Mouse (Mus musculus) heart, postnatal 36 days (tissue): ENCODE measurements at regions not wholly inside any gene's neighbourhood (a gene's known extent, or its start where the extent isn't known, plus 50 kb on each side); places are given as distances from the start of the nearest gene placed in this dataset.

Source experiments
- DNase-seq, 2 experiments: peaks; one replicate each; pipeline ENCODE4 v3.0.0; 2021 to 2022
- intact Hi-C: fragments of 180-260 bp; cut with DNase I; formaldehyde crosslinking; loops from one replicate; pipeline ENCODE4 v1.15.1; 2025

GRCm38 (mm10) chr5:43087907-43088387 lies 145.0 kb upstream of the Cpeb2 start:
- peak in 1 of 2 experiments; percentile 10 for DNase-seq

GRCm38 (mm10) chr5:43088650-43089397 lies 144.1 kb upstream of the Cpeb2 start:
- intact Hi-C loops: no loop called here
- DNase-seq: no peak

More at GRCm38 (mm10) chr5:43087907-43088387, 145.0 kb upstream of the Cpeb2 start:
- intact Hi-C loops: no loop called here

GRCm38 (mm10) chr5:43089475-43089874 lies 143.5 kb upstream of the Cpeb2 start:
- DNase-seq: no peak
- intact Hi-C loops: no loop called here

- intact Hi-C loops: loop anchor here (5.0 kb wide), 2 partner anchors 43 to 142 kb away; partner anchors contain the start of gene Cpeb2
Measured at GRCm38 (mm10) chr5:43089941-43090340, 143.0 kb upstream of the Cpeb2 start.

GRCm38 (mm10) chr5:43093647-43094326 lies 139.2 kb upstream of the Cpeb2 start:
- intact Hi-C loops: loop anchor here (5.0 kb wide), 2 partner anchors 46 to 139 kb away; partner anchors contain the start of gene Cpeb2
- peak in 1 of 2 experiments; percentile 14 for DNase-seq

More at GRCm38 (mm10) chr5:43089941-43090340, 143.0 kb upstream of the Cpeb2 start:
- DNase-seq: no peak

GRCm38 (mm10) chr5:43094329-43094898 lies 138.6 kb upstream of the Cpeb2 start:
- intact Hi-C loops: loop anchor here (5.0 kb wide), 2 partner anchors 47 to 138 kb away; partner anchors contain the start of gene Cpeb2
- peak; percentile 28 to 51 for DNase-seq

- no peak for DNase-seq
- intact Hi-C loops: no loop called here
Measured at GRCm38 (mm10) chr5:43102000-43102459, 130.9 kb upstream of the Cpeb2 start.

- no peak for DNase-seq
- intact Hi-C loops: no loop called here
Measured at GRCm38 (mm10) chr5:43102590-43102989, 130.4 kb upstream of the Cpeb2 start.

- DNase-seq: no peak
- intact Hi-C loops: no loop called here
Measured at GRCm38 (mm10) chr5:43103728-43104127, 129.2 kb upstream of the Cpeb2 start.

- no peak for DNase-seq
- intact Hi-C loops: no loop called here
Measured at GRCm38 (mm10) chr5:43105528-43105927, 127.4 kb upstream of the Cpeb2 start.

- intact Hi-C loops: no loop called here
- DNase-seq: no peak
Measured at GRCm38 (mm10) chr5:43107436-43108259, 125.3 kb upstream of the Cpeb2 start.

- no peak for DNase-seq
- intact Hi-C loops: no loop called here
Measured at GRCm38 (mm10) chr5:43108260-43108589, 124.7 kb upstream of the Cpeb2 start.

- intact Hi-C loops: no loop called here
- no peak for DNase-seq
Measured at GRCm38 (mm10) chr5:43110122-43110521, 122.8 kb upstream of the Cpeb2 start.

GRCm38 (mm10) chr5:43111740-43112139 lies 121.2 kb upstream of the Cpeb2 start:
- no peak for DNase-seq
- intact Hi-C loops: no loop called here

GRCm38 (mm10) chr5:43113405-43114119 lies 119.4 kb upstream of the Cpeb2 start:
- intact Hi-C loops: no loop called here
- no peak for DNase-seq

GRCm38 (mm10) chr5:43115507-43115906 lies 117.5 kb upstream of the Cpeb2 start:
- DNase-seq: no peak
- intact Hi-C loops: no loop called here

GRCm38 (mm10) chr5:43116821-43117220 lies 116.1 kb upstream of the Cpeb2 start:
- DNase-seq: no peak
- intact Hi-C loops: no loop called here

GRCm38 (mm10) chr5:43121065-43121464 lies 111.9 kb upstream of the Cpeb2 start:
- intact Hi-C loops: no loop called here
- DNase-seq: no peak

- DNase-seq: no peak
- intact Hi-C loops: no loop called here
Measured at GRCm38 (mm10) chr5:43124301-43124700, 108.7 kb upstream of the Cpeb2 start.
